Mouse (Mus musculus): ENCODE results near the gene Rpl38. TPM values are rescaled to one million over a fixed set of nuclear protein-coding genes. Genes with fewer than 3 reads are reported as not detected.

Rpl38 gene
- total RNA-seq, 4 experiments from 2014 or later: 1,051 to 1,434 (median 1,137) TPM

- DNase-seq: no peak
Observed at GRCm38 (mm10) chr11:114706358-114706757, 38.0 kb downstream of the Rpl38 start.

GRCm38 (mm10) chr11:114711393-114711792, 43.1 kb downstream of the Rpl38 start:
- DNase-seq: no peak

GRCm38 (mm10) chr11:114711861-114712260, 43.5 kb downstream of the Rpl38 start:
- peak; percentile 85 for DNase-seq

- DNase-seq: no peak
Observed at GRCm38 (mm10) chr11:114714526-114714925, 46.2 kb downstream of the Rpl38 start.

DNA sequence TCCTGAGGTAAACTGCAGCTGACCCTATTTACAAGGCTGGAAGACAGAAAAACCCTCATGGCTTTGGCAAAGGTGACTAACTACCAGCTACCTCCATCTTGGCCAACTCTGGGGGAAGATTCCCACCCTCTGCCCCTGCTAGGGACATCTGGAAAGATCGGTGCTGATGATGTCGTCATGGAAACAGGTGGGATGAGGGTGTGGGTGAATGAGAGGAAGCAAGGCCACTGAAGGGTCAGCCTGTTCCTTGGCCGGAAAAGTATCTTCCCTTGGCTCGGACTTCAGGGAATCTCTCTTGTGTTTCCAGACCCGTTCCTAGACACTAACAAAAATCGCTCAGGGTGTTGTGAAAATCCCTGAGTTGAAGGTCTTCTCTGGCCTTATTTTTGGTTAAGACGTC, 47.2 kb downstream of the Rpl38 start:
- DNase-seq: no peak

- DNase-seq: no peak
Observed at GRCm38 (mm10) chr11:114720535-114720934, 52.2 kb downstream of the Rpl38 start.

Other genes starting within 250 kb of the Rpl38 start
- gene Ttyh2, start 6.9 kb downstream of the Rpl38 start, total RNA-seq (2022): 100 to 1,000 TPM in 2 of 4 experiments, 10 to 100 TPM in 2; 75.1 to 107 (median 88.6) TPM
- gene Dnaic2, start 58.9 kb downstream of the Rpl38 start, total RNA-seq (2022): under 1 TPM; 0.38 to 0.51 (median 0.42) TPM
- 1 to 10 TPM in 1 of 4 experiments, under 1 TPM in 3; 0.38 to 1.3 (median 0.76) TPM for gene Kif19a, start 96.9 kb downstream of the Rpl38 start, total RNA-seq (2022)
- gene Btbd17, start 127.4 kb downstream of the Rpl38 start, total RNA-seq (2022): not detected
- gene Gpr142, start 130.4 kb downstream of the Rpl38 start, total RNA-seq (2022): not detected
- gene Gprc5c, start 182.6 kb downstream of the Rpl38 start, total RNA-seq (2022): 1 to 10 TPM; 4.3 to 7.7 (median 4.6) TPM
- 1 to 10 TPM; 1.1 to 3.9 (median 3.3) TPM for gene Cd300a, start 221.5 kb downstream of the Rpl38 start, total RNA-seq (2022)